Mouse (Mus musculus): ENCODE measurements around the gene Hgfac.

- TF ChIP-seq EP300 (IDR thresholded peaks at IDR 0.05; ENCODE audit: low read depth) (no peak), CTCF (IDR thresholded peaks at IDR 0.05; ENCODE audit: low read depth) (no peak)
Observed at GRCm38 (mm10) chr5:35054628-35055027, 13.3 kb downstream of the Hgfac start.
